Mouse (Mus musculus) ZHBTc4 (cell line): Measurements from ENCODE around the gene Bcor.

ENCODE experiments used
- DNase-seq: peaks from one replicate; pipeline ENCODE4 v3.0.0-alpha.2; 2011; ENCODE audit warnings: low read depth, low spot score

Gene Bcor

DNA sequence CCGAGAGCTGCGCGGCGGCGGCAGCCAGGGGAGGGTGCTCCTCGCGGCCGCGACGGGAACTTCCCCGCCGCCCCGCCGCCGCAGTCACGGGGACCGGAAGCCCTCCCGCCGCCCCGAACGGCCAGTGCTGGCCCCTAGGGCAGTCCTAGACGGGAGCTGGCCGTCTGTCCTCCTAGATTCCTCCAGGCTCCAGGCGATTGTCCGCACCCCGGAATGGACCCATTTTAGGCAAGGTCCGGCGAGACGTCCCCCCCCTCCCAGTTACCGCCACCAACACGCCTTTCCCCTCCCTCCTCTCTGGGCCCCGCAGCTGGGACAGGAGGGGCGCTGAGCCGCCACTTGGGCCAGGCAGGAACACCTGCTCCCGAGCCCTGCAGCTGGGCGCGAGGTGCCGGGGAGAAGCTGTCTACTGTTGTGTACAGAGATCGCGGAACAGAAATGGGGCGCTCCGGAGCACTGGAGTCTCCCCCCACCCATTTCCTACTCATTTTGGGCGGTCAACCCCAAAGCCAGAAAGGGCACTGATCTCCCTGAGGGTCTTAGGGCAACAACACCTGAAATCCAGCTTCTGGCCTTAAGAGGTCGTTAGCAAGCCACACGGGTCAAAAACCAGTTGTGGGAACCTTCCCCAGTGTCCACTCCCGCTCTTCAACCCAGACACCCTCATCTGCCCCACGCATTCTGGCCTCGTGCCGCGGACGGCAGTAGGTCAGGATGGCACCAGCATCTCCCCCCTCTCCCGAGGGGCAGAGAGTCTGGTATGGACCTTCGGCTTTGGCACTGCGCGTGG lies 72.4 kb downstream of the Bcor start:
- peak; percentile 42 for DNase-seq

DNA sequence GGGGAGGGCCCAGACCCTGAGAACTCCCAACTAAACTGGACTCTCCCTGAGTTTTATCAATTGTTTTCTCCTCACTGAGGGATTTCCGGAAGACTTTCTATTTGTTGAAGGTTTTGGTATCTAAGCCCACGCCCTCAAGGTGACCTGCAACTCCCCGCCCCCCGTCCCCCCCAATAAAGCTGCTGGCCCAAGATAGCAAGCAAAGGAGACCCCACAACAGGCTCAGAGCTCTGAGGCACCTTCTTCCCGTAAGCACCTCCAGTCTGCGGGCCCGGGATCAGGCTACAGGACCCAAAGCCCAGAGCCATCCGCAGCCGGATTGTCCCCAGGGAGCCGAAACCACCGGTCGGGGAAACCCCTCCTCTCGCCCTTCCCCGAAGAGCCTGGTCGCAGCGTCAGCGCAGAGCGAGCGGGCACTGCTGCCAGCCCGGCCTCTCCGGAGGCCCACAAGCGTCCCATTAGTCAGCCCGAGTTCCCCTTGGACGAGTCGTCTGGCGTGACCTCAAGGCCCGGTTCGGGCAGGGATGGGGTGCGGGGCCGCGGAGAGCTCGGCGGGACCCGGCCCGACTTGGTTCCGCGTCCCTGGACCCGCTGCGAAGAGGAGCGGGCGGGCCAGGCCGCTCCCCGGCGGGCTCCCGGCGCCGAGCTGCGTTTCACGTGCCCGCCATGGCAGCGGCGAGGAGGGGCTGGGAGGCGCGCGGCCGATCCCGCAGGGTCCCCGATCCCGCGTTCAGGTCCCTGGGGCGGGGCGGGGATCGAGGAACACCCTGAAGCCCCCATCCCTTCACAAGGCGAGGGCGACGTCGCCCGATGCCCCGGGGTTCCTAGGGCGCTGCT lies 73.3 kb downstream of the Bcor start:
- DNase-seq, result peak; percentile 57

DNA sequence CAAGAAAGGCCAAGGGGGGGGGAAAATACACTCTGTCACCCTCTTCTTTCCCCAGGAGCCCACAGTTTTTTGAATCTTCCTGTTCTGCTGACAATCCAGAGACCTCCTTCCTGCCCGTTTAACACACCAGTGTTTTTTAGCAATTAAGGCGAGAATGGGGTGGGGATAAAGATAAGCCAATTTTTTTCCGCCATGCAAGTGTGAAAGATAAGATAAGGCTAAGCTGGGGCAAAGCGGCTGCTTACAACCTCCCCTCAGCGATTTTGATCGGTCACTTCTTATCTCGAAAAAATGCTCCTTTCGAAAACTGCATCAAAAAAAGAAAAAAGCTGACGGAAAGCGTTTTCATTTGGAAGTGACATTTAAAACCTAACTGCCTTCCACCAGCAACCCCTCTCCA lies 74.2 kb downstream of the Bcor start:
- DNase-seq, result no peak

DNA sequence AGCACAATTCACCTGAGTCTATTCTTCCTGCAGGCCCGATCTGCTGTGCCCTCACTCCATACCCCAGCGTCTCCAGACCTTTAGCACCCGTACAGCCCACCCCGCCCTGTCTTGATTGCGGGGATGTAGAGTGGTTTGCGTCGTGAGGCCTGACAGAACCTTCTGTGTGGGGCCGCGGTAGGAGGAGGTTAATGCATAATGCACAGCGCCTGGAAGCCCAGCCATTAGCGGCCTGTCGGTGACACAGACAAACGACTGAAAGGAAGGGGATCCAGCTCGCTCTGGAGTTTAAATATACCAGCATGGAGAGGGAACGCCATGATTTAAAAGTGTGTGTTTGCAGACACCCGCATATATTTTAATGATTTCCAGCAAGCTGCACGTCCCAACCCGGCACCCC lies 74.9 kb downstream of the Bcor start:
- DNase-seq, result peak; percentile 29

DNA sequence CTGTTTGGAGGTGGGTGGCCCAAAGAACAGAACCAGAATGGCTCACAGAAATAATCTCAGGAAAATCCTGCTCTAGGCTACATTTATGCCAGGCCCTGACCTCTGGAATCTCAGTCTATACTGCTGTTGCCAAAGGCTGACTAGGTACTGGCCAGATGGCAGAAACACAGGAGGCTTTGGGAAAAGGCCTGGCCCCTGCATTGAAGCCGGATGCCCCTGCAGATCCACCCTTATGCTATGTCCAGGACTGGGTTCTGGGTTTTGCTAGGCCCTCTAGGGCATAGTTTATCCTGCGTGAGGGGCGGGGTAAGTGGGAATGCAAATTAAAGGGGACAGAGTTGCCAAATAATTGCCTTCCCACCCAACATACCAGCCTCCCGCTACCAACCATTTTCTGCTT lies 75.5 kb downstream of the Bcor start:
- DNase-seq, result no peak

DNA sequence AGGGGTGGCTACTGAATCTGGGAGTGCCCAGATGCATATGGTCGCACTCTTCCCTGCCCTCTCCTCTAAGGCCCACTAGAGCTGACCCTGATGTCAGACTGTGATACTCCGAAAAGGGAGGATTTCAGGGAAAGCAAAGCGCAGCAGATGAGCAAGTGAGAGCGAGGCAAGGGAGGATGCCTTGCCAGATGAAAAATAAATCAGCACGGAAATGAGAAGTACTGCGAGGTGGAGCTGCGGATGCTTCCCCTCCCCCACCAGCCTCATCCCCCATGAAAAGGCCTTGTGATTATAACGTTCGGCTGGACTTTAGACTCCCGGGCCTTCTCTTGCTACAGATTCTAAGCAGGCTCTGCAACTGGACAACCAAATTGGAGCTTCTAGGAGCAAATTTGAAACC lies 76.5 kb downstream of the Bcor start:
- DNase-seq, result no peak

DNA sequence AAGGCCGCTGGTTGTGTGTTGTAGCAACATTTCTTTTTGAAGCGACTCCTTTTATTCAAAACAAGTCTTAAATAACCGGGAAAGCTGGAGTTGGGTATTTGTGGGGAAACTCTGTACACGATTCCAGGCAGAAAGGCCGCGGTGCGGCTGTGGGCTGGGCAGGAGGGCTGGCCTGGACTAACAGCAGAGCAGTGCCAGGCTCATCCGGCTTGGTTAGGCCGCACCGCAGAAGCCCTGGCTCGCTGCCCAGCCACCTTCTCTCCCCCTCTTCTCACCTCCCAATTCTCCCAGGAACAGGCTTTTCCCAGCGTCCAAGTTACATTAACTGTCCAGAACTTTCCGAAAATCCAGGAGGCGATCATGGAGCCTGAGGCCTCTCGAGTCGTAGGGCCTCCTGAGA lies 77.4 kb downstream of the Bcor start:
- no peak for DNase-seq

DNA sequence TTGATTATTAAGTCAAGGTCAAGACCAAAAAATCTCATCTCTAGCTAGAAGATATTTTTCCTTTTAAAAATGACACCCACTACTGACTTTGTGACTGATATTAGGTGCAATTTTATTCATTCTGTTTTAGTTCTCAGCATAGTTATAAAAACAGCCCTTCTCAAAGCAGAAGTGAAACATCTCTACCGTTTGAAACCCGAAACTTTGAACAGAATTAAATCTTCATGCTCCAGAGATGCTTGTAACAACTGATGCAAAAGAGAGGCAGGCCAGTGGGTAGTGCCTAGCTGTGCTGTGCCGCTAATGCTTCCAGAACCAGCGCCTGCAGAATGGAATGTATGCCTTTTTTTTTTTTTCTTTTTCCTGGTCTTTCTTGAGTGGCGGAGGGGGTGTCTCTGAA lies 78.0 kb downstream of the Bcor start:
- no peak for DNase-seq

DNA sequence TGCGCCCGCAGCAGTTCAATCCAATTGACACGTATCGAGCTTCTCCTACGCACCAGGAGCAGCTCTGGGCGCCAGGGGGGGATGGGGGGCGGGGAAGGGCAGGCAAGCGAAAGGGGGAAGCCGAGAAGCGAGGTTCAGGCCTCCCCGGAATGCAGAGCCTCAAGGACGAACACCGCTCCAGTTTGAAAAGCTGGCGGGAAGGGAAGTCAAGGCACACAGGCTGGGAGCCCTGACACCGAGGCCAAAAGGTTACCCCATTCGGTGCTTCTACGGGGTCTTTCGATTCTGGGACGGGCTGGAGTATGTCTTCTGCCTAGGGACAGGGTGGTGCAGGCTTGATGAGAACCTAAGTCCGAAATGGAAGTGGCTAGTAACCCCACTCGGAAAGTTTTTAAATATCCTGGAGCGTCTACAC lies 78.4 kb downstream of the Bcor start:
- DNase-seq, result peak; percentile 26

DNA sequence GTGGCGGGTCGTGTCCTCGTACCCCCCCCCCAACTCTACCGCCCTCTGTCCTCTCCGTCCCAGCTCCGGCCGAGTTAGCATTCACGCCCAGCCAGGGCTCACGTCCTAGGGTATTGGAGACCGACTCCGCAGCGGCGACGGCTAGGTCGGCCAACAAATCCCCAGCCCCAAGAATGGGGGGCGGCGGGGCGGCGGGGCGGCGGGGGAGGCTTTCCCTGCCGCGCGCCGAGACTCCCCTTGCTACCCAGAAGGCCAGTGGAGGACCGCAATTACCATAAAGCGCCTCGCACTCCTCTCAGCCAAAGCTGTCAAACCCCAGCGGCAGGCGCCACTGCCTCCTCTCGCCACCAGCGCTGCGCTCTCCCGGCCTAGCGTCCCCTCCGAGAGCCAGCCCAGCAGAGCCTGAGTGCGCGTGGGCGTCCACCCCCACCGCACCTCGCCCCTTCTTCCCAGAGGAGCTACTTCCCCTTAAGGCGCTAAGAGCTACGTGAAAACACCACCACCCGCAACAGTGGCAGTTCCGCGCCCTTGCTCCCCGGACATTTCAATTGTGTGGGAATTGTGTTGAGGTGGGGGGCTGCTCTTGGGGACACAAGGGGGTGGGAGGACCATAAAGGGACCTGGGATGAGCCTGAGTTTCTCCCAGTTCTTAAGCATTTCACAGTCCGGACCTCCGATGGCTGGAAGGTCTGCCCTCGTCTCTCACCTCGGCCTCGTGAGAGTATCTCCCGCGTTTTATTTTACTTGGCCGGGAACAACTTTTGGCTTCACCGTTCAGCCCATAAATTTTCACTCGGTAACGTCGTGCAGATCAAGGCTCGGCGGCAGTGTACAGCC lies 79.0 kb downstream of the Bcor start:
- DNase-seq, result peak; percentile 55

DNA sequence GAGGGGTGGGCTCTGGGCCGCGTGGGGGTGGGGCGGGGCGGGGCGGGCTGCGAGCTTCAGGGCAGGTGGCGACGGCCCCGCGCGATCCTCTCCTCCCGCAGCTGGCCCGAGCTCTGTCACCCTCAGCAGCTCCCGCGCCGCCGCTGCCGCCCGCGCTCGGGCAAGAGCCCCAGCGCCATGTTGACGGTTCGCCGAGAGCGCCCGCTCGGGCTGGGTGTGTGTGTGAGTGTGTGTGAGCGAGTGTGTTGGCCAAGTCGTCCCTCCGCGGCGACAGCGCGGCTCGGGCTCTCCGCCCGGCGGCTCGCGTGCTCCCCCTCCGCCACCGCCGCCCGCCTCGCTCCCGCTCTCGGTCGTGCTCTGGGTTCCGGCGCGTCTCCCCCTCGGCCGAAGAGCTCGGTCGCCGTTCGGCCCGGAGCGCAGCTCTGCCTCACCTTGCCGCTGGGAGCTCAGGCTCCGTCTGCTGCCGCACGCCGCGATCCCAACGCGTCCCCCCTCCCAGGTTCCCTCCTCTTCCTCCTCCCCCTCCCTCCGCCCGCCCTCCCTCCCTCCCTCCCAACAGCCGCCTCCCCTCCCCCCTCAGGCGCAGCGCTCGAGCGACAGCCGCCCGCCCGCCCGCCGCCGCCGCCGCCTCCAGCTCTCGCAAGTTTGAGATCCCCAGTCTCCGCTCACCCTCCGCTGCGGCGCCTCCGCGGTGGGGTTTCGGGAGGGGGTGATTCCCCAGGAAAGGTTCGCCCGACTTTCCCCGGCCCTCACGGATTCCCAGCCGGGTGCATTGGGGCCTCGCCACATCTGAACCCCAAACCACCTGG lies 79.9 kb downstream of the Bcor start:
- DNase-seq, result peak; percentile 75

DNA sequence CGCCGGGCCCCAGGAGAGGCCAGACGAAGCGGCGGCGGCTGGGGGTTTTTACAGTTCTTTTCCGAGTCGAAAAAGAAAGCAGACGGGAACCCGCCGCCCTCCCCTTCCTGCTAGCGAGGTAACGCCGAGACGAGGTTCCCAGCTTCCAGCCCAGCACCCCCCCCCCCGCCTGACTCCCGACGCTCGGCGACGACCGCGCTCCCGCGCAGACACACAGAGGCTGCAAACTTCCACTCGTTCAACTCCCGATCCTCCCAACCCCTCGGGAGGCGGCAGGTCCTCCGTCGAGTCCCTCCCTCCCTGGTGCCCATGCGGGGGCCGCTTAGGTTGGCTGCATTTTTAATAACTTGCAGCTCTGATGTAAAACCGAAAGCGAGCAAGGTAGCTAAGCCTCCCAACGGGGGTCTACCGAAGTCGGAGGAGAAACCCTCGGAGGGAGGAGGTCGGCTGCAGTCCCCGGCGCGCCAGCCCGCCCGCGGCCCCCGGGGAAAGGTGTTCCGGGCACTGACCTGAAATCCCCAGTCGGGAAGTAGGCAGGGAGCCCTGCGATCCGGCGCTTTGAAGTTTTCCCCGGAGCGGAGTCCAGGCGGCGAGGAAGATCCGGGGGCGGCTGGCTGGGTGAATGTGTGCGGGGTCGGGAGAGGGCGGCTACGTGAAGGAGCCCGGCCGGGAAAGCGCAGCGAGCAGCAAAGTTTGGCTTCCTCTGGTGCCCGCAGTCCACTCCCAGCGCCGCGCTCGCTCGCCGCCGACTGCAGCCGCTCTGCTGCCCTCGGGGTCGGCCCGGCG lies 80.7 kb downstream of the Bcor start:
- DNase-seq, result peak; percentile 44

DNA sequence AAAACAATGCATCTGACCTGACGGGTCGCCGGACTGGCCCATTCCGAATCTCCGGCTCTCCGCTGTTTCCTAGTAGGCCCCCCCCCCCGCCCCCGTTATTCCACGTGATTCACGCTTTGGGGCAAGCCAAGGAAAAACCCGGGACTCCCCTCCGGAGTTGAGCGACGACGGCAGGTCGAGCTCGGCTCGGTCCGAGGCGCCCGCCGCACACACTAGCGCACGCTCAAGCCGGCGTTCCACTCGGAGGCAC lies 81.2 kb downstream of the Bcor start:
- DNase-seq, result no peak

DNA sequence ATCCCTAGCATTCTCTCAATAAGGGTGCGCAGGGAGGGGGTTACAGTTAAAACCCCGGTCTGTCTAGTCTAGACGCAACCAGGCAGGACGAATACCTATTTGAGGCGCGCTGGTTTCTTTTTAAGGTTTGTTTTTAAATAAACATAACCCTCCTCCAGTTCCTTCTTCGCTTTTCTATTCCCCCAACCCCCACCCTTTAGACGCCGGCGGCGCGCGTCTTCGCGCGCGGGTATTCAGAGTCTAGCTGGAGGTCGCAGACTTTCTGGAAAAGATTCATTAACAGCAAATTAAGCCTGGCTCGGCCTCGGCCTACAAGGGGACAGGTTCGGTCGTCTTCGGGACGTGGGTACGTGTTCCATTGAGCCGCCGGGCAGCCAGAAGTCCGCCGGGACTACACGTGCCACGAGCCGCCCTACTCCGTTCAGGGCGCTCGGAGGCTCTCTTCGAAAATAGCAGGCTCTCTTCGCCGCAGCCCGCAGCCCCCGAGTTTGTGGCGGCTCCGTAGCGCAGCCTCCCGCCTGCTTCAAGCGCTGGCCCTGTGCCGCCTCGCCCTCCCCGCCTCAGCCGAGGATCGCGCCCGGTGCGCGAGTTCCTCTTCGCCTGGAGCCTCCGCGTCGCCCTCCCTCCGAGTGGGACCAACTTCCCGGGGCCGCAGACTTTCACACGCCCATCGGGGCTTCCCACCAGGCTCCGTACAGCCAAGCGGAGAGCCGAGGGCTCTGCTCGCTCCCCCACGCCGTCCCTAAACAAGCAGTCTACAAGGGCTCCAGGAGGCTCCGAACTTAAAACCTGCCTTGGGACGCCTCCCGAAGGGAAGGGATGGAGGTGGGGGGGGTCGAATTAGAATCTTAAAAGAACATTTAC lies 81.7 kb downstream of the Bcor start:
- peak; percentile 83 for DNase-seq

DNA sequence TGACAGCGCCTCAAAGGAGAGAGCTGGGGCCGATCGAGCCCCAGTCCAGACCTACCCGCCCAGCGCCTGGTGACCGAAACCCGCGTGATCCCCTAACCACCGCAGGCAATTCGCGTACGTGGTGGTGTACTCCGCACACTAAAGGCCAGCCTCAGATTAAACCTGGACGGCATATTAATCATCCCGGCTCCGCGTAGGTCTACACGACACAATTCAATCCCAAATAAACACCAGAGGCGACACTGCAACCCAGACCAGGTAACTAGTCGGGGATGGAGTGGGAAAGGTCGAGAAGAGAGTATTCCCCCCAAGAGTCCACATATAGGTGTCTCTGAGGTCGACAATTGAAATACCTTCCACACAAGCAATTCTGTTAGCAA lies 82.6 kb downstream of the Bcor start:
- no peak for DNase-seq

DNA sequence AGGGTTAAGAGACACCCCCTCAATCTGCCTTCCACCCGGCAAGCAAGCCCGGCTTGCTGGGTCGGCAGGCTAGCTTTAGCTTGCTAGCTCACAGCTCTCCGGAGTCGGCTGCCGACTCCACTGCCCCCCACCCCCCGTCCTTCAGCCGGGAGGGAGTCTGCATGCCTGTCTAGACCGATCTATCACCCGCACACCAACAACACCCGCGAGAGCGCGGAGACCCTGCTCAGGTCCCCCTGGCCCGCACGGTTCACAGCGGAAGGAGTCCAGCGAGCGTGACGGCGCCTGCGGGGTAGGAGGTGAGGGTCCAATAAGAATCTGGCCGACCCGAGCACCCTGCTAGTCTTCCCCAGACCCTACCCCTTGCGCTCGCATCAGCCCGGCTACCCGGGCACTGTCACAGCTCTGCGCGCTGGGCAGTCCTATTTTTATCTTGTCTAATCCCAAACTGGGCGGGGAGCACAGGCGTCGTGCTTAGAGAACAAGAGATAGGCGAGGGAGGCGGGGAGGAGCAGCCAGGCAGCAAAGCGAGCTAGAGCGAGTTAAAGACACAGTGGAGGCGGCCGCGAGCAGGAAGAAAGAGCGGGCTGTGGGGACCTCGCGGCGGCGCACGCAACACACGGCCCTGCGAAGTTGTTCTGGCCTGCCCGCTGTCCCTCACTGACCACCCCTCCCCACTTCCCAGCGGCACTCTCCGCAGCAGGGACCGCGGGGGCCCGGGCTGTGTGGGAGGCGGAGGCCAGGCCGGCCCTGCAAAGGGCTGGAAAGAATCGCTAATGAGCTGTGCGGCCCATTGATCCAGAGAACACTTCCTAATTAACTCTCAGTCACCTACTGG lies 83.2 kb downstream of the Bcor start:
- DNase-seq, result peak; percentile 69

DNA sequence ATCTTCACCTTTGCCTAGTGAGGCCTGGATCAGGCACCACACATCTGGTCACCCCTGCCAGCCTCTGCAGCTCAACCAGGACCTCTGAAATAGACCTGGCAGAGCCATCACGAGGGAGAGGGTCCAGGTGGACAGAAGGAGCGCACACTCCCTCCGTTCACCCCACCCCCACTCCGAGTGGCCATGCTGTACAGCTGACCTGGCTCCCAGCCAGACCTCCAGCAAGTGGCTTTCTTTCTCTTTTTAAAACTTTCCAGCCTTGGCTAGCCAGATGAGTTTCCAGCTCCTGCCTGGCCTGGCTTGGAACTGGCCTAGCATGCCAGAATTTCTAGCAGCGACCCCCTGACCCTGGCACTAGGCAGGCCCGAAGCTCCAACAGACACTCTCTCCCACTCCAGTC lies 87.4 kb downstream of the Bcor start:
- no peak for DNase-seq

DNA sequence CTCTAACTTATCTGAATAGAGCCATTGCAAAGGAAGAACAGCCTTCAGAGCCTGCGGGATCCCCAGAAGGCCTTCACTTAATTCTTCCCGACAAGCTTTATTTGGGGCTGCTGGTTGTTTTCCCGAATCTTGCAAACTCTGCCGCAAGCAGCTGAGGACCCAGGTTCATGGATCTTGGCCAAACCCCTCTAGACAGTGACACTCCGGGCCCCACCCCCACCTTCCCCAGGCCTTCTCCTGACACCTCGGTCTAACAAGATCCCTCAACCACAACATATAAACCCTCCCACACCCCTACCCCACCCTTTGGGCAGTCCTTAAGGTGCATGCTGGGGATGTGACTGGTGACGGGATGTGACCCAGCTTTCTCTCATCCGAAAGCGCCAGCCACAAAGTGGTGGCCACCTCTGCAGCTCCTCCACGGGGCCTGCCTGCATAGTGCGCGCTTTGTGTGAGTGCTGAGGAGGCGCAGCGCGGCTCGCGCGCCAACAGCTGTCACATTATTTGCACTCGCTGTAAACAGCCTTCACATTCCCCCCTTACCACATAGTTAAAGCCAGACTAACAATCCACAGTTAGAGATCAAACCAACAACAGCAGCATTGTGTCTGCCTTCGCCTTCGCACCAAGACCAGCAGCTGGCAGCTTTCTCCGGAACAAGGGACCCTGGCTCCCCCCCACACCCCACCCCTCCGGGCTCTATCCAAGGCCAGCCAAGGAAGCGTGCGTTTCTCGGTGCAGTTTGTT lies 91.0 kb downstream of the Bcor start:
- peak; percentile 55 for DNase-seq
